Mouse (Mus musculus): ENCODE data around the gene Cxcl17.
A peak's percentile ranks its signal among the peaks of the same experiment; 100 is the strongest.
"Not testable (repeated sequence)": the region's sequence is repeated elsewhere in the genome, so short reads cannot be mapped to it uniquely, and the experiment has no call there.

The Cxcl17 gene

GRCm38 (mm10) chr7:25412833-25413441 is at the start of gene Cxcl17:
Cxcl17 (minus strand) TSS chr7:25412886.
- DNase-seq, result no peak

DNA sequence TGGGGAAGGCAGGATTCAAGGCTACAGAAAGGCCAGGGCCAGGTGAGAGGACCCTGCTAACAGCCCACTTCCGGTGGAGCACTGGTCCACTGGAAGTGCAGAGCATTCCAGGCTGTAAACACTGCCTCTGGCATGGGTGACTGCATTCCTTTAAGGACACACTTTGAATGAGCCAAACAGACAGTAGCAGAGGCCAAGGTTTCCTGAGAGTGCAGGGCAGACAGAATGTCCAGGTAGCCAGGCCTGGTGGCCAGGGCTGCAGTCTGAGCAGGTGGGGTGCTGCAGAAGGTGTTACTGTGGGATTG is 49.3 kb upstream of the Cxcl17 start:
- DNase-seq, result not testable (repeated sequence)

DNA sequence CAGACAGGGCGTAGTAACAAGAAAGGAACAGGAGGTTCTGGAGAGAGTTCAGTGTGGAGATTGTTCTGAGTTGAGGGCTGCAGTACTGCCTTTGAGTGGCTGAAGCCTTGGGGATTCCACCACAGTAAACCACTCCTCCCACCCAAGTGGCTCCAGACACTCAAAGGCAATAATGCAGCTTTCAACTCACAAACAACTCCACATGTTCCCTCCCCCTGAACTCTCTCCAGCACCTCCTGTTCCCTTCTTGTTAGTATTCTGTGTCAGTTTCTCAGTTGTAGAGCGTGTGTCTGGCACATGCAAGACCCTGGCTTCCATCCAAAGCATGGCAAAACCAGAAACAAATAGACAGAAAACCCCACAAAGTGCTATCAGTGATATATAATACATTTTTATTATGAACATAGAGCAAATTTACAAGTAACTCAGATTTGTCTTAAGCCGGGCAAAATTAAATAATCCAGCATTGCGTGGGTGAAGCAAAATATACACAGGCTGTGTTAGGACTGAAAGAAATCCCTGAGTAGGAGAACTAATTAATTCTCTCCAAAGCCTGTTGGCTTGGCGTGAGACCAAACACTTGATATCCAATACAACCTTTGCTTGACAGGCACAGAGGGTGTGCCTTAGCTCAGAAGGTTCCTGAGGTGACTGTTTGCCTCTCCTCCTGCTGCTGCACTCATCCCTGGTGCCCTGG is 48.8 kb upstream of the Cxcl17 start:
- peak; percentile 8 for DNase-seq

- DNase-seq, result no peak
Observed at GRCm38 (mm10) chr7:25452103-25452502, 39.4 kb upstream of the Cxcl17 start.

GRCm38 (mm10) chr7:25449913-25450890 is 37.5 kb upstream of the Cxcl17 start:
- no peak for DNase-seq

DNA sequence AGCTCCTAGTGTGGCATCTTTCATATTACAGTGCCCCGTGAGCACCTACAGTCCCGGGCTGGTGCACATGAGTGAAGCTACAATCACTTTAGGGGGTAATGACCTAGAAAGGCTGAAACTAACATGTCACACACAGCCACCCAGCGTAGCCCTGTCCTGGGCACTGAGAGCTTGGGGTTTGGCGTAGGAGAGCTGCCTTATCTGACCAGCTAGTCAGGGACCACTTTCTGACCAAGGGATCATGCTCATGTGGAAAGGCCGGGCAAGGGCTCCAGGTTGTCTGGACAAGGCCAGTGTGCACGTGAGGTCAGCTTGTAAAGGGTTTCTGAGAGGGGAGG is 28.1 kb upstream of the Cxcl17 start:
- no peak for DNase-seq

DNA sequence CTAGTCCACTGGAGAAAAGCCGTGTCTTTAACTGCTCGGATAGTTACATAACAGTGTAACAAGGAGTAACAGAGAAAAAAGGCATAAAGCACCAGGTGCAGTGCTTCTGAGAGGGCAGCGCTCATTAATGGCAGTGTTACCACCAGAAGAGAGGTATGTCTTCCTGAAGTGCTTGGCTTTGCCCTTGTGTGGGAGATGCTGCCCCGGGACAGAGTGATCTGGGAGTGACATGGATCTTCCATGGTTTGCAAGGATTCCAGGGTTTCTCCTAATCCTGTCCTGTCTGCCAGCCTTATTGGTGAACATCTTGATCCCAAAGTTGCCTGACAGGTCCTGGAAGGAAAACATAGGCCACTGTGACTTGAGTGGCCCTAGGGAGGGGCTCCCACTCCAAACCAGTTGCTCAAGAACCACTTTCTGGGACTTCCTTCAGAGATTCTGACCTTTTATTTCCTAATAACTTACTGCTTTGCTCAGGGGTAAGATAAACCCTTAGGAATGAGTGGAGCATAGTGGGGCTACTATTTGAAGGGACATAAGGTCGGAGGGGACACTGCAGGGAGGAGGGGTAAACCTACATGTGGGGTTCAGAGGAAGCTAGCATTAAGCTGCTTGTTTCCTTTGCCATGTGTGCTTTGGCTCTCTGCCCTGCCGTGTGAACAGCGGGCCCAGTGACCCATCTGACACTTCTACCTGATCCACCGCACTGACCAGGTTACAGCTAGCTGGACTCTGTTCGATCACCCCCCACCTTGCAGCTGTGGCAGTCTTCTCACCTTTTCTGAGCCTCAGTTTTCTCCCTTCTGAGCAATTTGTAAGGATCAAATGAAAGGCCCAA is 27.5 kb upstream of the Cxcl17 start:
- no peak for DNase-seq

GRCm38 (mm10) chr7:25439124-25439822 is 26.6 kb upstream of the Cxcl17 start:
- DNase-seq, result no peak

GRCm38 (mm10) chr7:25436704-25437103 is 24.0 kb upstream of the Cxcl17 start:
- DNase-seq, result no peak

- DNase-seq, result no peak
Observed at GRCm38 (mm10) chr7:25436226-25436625, 23.5 kb upstream of the Cxcl17 start.

DNA sequence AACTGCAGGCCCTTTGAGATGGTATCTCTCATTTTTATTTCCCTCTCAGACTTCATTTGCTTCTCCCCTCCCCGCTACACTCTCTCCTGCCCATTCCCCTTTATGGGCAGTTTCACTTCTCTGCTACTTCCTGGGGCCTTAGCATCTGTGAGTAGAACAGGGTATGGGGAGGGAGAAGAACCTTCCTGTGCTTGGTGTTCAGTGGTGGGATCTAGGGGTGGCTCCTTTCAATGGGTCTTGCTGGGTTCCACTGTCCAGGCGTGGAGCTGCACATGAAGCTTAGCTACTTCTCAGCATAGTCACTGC is 22.8 kb upstream of the Cxcl17 start:
- no peak for DNase-seq

- DNase-seq, result no peak
Observed at GRCm38 (mm10) chr7:25434654-25435545, 22.2 kb upstream of the Cxcl17 start.

DNA sequence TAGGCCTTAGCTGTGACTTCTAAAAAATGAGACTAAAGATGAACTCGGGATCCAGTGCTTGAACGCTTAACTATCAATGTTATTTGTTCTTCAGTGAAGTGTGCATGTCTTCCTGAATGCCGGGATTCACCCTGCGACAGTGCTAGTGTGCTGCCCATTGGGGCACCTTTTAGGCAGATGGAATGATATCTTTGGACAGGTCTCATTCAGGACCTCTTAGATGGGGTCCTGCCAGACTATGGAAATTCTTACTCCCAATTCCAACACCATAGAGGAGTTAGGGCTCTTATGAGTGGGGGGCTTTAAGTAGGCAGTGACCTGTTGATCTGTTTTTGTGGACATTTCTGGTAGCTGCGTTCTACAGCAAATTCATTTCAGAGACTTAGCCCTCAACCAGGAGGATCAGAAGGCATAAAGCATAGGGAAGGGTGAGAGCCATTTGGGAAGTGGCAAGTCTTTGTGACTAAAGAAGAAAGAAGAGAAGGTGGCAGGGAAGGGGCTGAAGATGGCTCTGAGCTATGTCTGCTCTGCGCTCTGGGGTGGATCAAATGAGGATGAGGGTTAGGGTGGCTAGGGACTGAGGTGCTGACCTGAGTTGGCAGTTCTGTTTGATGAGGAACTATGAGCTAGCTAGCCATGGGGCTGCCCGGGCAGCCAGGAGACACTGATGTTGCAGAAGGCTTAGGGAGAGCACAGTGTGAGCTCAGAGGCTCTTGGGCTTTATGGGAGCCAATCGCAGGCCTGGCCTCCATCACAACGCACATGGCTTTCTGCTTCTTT is 21.3 kb upstream of the Cxcl17 start:
- no peak for DNase-seq

- no peak for DNase-seq
Observed at GRCm38 (mm10) chr7:25433007-25433541, 20.4 kb upstream of the Cxcl17 start.

DNA sequence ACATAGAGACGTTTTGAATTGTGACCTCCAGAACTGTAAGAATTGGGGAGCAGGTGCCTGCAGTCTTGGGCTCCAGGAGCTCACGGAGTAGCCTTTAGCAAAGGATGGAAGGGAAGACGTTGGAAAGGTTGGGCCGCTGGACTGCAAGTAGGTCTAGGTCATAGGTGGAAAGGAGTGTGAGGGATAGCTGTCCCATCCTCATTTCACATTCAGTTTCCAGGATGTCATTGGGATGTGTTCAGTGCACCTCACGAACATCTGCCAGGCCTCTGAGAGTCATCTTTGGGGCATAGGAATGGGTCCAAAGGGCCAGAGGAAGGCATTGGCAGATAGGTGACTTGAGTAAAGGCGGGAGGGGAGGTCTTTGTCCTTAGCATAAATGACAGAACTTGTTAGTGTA is 19.7 kb upstream of the Cxcl17 start:
- no peak for DNase-seq

DNA sequence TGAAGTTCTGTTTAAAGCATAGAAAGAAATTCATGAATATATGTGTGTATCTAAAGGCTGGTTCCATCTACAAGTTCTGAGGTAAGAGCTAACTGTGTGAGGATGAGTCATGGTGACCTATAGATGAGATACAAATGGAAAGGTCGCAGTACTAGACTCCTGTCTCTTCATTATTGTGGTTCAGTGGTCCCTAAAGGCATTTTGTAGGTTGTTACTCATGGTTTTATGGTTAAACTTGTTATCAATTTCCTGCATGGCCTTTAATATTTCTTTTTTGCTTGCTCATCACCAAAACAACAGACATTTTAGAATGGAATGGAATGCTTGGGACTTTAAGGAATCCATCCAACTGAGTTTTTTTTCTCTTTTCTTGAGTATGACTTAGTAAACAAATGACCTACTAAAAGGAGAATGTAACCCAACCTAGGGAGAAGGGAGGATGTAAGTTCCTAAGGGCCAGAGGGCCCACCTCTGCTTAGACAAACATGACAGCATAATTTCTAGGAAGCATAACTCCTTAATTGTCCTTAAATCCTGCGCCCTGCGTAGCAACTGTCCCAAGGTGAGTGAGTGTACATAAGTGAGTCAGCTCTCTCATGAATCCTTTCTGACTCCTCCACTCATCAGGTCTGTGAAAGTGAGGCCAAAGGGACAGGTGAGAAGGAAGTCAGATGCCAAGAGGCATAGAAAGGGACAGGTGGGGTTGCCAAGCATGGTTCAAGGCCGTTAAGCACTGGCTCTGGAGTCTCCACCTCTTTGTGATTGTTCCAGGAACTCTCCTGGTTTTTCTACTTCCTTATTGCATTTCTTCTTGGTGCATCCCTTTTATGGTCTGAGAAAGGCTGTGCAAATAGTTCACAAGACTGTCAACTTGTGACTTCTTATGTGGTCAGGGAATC is 17.4 kb upstream of the Cxcl17 start:
- DNase-seq, result no peak

- no peak for DNase-seq
Observed at GRCm38 (mm10) chr7:25428321-25428720, 15.6 kb upstream of the Cxcl17 start.

- no peak for DNase-seq
Observed at GRCm38 (mm10) chr7:25427144-25427543, 14.5 kb upstream of the Cxcl17 start.

DNA sequence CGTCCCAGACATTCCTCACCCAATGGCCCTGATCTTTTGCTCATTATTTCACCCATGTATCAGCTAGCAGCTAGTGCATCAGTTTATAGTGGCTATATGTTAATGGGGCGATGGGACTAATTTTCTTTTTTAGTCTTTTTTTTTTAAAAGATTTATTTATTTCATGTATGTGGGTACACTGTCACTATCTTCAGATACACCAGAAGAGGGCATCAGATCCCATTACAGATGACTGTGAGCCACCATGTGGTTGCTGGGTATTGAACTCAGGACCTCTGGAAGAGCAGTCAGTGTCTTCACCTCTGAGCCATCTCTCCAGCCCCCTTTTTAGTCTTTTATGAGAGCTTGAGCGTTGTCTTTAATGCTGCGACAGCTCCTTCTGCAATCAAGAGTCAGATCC is 13.7 kb upstream of the Cxcl17 start:
- DNase-seq, result not testable (repeated sequence)
